Mouse (Mus musculus): ENCODE data around the gene Mgat4d. TPM values are rescaled to one million over a fixed set of nuclear protein-coding genes. Genes with fewer than 3 reads are reported as not detected.
A peak's percentile ranks its signal among the peaks of the same experiment; 100 is the strongest.

Mgat4d gene
- polyA plus RNA-seq, 1 experiment = not detected

DNA sequence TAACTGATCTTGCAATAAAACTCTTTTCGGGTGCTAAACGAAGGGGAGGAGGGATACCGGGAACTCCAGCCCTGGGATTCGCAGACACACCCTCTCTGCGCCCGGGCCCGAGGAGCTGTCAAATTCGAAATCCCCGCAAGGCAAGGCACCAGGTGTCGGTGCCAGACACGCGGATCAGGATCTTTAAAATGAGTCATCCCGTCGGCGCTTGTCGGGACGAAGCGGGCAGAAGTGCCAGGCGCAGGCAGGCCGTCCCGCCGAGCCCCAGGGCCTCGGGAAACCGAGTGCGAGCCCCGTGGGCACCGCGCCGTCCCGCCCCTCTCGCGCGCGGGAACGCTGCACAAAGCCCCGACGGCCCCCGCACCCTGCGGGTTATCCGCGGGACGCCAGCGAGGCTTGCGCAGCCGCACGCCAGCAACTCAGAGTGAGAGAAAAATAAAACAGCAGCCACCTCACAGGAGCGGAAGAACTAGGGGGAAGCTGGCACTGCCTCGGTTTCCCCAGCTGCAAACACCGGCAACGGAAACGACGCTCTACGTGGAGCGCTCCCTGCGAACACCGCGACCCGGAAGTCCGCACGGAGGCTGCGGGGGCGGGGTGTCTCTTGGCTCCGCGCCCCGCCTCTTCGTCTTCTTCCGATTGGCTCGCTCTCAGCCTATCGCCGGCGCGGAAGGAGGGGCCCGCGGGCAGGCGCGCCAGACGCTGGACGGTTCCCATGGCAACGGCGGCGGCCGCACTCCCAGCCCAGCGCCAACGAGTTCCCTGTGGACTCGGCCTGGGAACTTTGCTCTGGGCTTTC, 16.2 kb upstream of the Mgat4d start, which contains the start of gene Elmod2:
Elmod2 (minus strand) TSS at position 588 of the 799 bp plus-strand sequence.
- TF ChIP-seq CTCF (IDR thresholded peaks at IDR 0.05; ENCODE audit: low read depth, low read length) (no peak), POLR2A (IDR thresholded peaks at IDR 0.05; ENCODE audit: borderline replicate concordance, low read depth, low read length) (peak; percentile 50; the same call in 1 of the 2 replicates)
- H3K4me1 ChIP-seq (ENCODE audit: control insufficient read depth, insufficient read depth, low read length) = no peaks in the 10 kb centered on the region
- H3K4me3 ChIP-seq (ENCODE audit: insufficient read depth, low read length) = peak within 1 kb of the TSS; percentile 88
- H3K27ac ChIP-seq (ENCODE audit: insufficient read depth, low read depth, low read length) = peak within 1 kb of the TSS; percentile 22; the same call in 1 of the 2 replicates

DNA sequence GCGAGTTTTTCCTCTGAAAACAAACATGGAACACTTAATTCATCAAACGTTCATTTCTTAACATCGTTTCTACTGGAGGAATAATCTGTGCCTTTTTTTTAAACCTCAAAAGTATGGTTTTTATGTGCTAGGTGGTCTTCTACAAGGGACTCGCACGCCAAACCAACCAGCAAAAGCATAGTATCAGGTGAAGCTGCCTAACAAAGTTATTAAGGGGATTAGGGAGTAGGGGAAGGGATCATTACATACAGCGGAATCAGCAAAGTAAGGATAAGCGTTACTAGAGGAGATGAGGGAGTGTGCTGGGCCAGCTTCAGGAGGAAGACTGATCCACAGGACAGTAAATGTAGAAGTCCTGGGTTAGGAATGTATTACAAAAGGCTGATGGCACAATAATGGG, 15.4 kb upstream of the Mgat4d start:
- H3K27ac ChIP-seq (ENCODE audit: insufficient read depth, low read depth, low read length) = no peak overlapping the region
- H3K4me1 ChIP-seq (ENCODE audit: control insufficient read depth, insufficient read depth, low read length) = no peaks in the 10 kb centered on the region
- TF ChIP-seq POLR2A (IDR thresholded peaks at IDR 0.05; ENCODE audit: borderline replicate concordance, low read depth, low read length) = no peak
- TF ChIP-seq CTCF (IDR thresholded peaks at IDR 0.05; ENCODE audit: low read depth, low read length) = no peak
- peak overlapping the region; percentile 56 for H3K4me3 ChIP-seq (ENCODE audit: insufficient read depth, low read length)

DNA sequence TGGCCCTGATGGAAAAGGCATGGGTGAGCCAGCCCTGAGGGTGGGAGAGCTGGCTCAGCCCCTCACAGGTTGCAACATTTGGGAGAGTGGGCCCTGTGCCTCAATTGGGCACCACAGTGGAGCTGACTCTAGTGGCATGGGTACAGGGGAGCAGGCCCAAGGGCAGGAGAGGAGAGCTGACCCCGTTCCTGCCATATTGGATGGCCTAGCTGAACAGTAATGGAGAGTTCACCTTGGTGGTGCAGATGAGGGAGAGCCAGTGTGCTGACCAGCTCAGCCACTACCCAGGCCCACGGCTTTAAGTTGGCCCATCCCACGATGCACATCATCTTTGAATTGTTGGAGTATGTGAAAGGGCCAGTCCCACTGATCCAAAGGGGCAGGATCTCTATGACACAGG, 6.2 kb upstream of the Mgat4d start:
- no peak overlapping the region for H3K27ac ChIP-seq (ENCODE audit: insufficient read depth, low read depth, low read length)
- TF ChIP-seq POLR2A (IDR thresholded peaks at IDR 0.05; ENCODE audit: borderline replicate concordance, low read depth, low read length) (no peak), CTCF (IDR thresholded peaks at IDR 0.05; ENCODE audit: low read depth, low read length) (no peak)
- H3K4me3 ChIP-seq (ENCODE audit: insufficient read depth, low read length) = no peak overlapping the region
- H3K4me1 ChIP-seq (ENCODE audit: control insufficient read depth, insufficient read depth, low read length) = no peaks in the 10 kb centered on the region

DNA sequence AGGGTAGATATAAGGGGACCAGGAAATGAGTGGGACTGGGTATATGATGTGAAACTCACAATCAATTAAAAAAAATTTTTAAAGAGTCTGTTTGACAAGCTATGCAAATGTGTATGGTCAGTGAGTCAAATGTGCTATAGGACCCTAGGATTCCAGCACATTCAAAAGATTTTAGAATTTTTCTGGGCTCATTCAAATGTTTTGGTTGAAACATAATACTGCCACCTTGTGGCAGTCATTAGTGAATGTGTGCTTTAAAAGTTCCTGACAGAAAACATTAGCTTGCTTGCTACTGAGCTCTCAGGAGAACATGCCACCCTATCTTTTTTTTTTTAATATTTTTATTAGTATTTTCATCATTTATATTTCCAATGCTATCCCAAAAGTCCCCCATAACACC, 5.6 kb upstream of the Mgat4d start:
- H3K4me3 ChIP-seq (ENCODE audit: insufficient read depth, low read length) = no peak overlapping the region
- TF ChIP-seq POLR2A (IDR thresholded peaks at IDR 0.05; ENCODE audit: borderline replicate concordance, low read depth, low read length) = no peak
- H3K27ac ChIP-seq (ENCODE audit: insufficient read depth, low read depth, low read length) = no peak overlapping the region
- H3K4me1 ChIP-seq (ENCODE audit: control insufficient read depth, insufficient read depth, low read length) = no peaks in the 10 kb centered on the region

DNA sequence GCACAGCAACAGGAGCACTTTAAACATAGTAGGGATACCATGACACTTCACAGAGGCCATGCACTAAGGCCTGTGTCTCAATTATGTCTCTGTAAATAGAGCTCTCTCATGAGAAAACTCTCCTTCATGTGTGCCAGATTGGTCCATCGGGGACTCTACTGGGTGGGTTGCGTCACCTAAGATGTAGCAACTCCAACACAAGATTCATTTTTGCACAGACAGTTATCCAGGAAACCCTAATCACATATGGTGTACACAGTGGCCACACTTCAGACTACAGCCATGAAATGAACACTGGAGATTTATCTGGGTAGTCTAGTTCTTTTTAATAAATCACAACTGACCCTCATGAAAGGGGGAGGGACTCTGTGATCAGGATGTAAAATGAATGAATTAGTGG, 3.0 kb downstream of the Mgat4d start:
- no peak overlapping the region for H3K4me3 ChIP-seq (ENCODE audit: insufficient read depth, low read length)
- no peaks in the 10 kb centered on the region for H3K4me1 ChIP-seq (ENCODE audit: control insufficient read depth, insufficient read depth, low read length)
- no peak overlapping the region for H3K27ac ChIP-seq (ENCODE audit: insufficient read depth, low read depth, low read length)
- TF ChIP-seq CTCF (IDR thresholded peaks at IDR 0.05; ENCODE audit: low read depth, low read length) (no peak), POLR2A (IDR thresholded peaks at IDR 0.05; ENCODE audit: borderline replicate concordance, low read depth, low read length) (no peak)

DNA sequence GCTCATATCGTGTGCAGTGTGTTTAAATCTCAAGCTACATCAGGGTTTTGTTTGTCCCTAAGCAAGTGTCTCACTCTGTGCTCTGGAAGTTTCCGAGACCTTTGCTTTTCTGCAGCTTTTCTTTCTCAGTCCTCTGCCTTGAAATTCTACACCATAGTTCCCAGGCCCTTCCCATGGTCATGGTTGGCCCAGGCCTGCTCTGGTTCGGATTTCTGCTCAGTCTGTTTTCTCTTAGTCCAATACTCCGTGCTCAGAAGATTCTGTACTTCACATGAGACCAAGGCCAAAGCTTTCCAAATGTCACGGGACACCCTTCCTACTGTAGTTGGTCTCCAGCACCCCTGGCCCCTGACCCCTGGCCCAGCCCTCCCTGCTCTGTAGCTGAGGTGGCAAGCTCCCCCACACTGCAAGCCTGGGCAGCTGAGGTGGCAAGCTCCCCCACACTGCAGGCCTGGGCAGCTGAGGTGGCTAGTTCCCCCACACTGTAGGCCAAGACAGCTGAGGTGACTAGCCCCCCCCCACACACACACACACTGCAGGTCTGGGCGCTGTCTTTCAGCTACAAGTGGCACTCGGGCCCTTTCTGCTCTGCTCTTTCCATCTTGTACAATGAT, 15.0 kb downstream of the Mgat4d start:
- H3K4me1 ChIP-seq (ENCODE audit: control insufficient read depth, insufficient read depth, low read length) = no peaks in the 10 kb centered on the region
- TF ChIP-seq CTCF (IDR thresholded peaks at IDR 0.05; ENCODE audit: low read depth, low read length) = no peak
- no peak for TF ChIP-seq POLR2A (IDR thresholded peaks at IDR 0.05; ENCODE audit: borderline replicate concordance, low read depth, low read length)

DNA sequence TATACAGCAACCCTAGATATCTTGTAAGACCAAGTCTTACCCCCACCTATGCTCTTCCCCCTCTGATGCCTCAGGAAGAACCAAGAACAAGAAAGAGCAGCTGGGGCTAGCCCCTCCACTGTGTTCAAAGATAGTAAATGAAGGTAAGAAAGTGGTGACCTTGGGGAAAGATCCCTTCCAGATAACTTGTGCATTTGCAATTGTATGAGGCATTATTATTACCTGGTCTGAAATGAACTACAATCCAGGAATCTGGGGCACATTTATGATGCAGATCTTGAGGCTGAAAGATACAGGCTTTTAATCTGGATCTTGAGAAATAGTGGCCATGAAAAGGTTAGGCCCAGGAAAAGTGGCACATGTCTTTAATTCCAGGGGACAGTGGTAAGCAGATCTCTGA, 29.0 kb downstream of the Mgat4d start:
- TF ChIP-seq CTCF (IDR thresholded peaks at IDR 0.05; ENCODE audit: low read depth, low read length) (no peak), POLR2A (IDR thresholded peaks at IDR 0.05; ENCODE audit: borderline replicate concordance, low read depth, low read length) (no peak)
- H3K4me3 ChIP-seq (ENCODE audit: insufficient read depth, low read length) = no peak overlapping the region

More for the DNA sequence above, 15.0 kb downstream of the Mgat4d start:
- Histone ChIP-seq H3K4me3 (ENCODE audit: insufficient read depth, low read length) (no peak overlapping the region), H3K27ac (ENCODE audit: insufficient read depth, low read depth, low read length) (no peak overlapping the region)

DNA sequence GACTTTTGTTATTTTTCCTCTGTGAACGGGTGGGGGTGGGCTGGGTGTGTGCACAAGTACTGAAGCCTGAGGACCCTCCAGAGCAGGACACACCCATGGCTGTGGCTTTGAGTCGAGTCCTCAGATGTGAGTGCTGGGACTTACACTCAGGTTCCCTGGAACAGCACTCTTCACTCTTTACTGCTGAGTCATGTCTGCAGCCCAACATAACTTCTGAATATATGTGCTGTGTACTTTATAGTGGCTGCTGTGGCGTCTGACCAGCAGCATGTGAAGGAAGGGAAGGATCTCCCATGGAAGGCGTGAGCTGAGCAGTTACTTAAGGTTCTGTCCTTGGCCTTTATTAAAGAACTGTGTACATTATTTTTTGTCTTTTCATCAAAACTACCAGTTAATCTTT, 31.9 kb downstream of the Mgat4d start:
- Histone ChIP-seq H3K4me1 (ENCODE audit: control insufficient read depth, insufficient read depth, low read length) (no peaks in the 10 kb centered on the region), H3K4me3 (ENCODE audit: insufficient read depth, low read length) (no peak overlapping the region), H3K27ac (ENCODE audit: insufficient read depth, low read depth, low read length) (no peak overlapping the region)
- no peak for TF ChIP-seq CTCF (IDR thresholded peaks at IDR 0.05; ENCODE audit: low read depth, low read length)
- no peak for TF ChIP-seq POLR2A (IDR thresholded peaks at IDR 0.05; ENCODE audit: borderline replicate concordance, low read depth, low read length)

More for the DNA sequence above, 29.0 kb downstream of the Mgat4d start:
- Histone ChIP-seq H3K27ac (ENCODE audit: insufficient read depth, low read depth, low read length) (no peak overlapping the region), H3K4me1 (ENCODE audit: control insufficient read depth, insufficient read depth, low read length) (no peaks in the 10 kb centered on the region)

DNA sequence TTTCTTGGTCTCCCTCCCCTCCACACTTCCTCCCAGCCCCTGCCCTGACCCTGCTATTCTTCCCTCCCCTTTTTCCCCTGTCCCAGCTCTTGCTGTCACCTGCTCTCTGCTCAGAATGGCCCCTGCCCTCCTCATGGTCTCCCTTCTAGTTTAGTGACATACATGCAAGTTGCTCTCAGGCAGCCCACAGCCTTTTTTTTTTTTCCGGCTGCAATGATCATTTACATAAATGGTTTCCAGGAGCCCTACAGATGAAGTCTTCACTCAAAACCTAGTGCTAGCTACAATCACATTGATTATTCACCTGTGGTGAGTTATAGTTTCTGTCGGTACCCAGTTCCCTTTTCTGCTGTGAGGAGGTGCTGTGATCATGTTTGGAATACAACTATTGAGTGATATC, 32.7 kb downstream of the Mgat4d start:
- Histone ChIP-seq H3K4me1 (ENCODE audit: control insufficient read depth, insufficient read depth, low read length) (no peaks in the 10 kb centered on the region), H3K4me3 (ENCODE audit: insufficient read depth, low read length) (no peak overlapping the region), H3K27ac (ENCODE audit: insufficient read depth, low read depth, low read length) (no peak overlapping the region)
- TF ChIP-seq POLR2A (IDR thresholded peaks at IDR 0.05; ENCODE audit: borderline replicate concordance, low read depth, low read length) (no peak), CTCF (IDR thresholded peaks at IDR 0.05; ENCODE audit: low read depth, low read length) (no peak)

DNA sequence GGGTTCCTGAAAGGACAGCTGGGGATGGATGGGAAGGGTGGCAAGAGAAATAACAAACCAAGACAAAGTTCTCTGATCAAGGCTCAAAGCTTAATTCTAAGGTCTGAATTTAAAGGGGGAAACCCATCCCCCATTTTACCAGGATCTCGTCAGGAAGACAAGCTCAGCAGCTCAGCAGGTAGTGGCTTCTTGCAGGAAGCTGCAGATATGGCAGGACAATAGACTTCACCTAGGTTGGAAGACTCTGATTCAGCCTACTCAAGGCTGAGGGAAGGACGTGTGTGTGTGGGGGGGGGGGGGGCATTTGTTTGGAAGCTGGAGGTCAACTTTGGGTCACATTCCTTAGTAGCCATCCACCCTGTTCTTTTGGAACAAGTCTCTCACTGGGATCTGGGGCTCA, 34.6 kb downstream of the Mgat4d start:
- Histone ChIP-seq H3K4me1 (ENCODE audit: control insufficient read depth, insufficient read depth, low read length) (no peaks in the 10 kb centered on the region), H3K4me3 (ENCODE audit: insufficient read depth, low read length) (no peak overlapping the region)
- TF ChIP-seq POLR2A (IDR thresholded peaks at IDR 0.05; ENCODE audit: borderline replicate concordance, low read depth, low read length) (no peak), CTCF (IDR thresholded peaks at IDR 0.05; ENCODE audit: low read depth, low read length) (no peak)

More for the DNA sequence above, 34.6 kb downstream of the Mgat4d start:
- no peak overlapping the region for H3K27ac ChIP-seq (ENCODE audit: insufficient read depth, low read depth, low read length)
